Mouse (Mus musculus) C2C12 (cell line): ENCODE results near the gene Wnt1. TPM values are rescaled to one million over a fixed set of nuclear protein-coding genes. Genes with fewer than 3 reads are reported as not detected.

Source experiments
- H3K27me3 ChIP-seq: one replicate; pipeline ENCODE4 v1.6.1; 2011; ENCODE audit not compliant: control insufficient read depth, insufficient read depth, insufficient read length
- H3K36me3 ChIP-seq: one replicate; pipeline ENCODE4 v1.6.1; 2011; ENCODE audit not compliant: control insufficient read depth, insufficient read depth
- H3K4me3 ChIP-seq: one replicate; pipeline ENCODE4 v1.5.1; 2011; ENCODE audit warnings: mild to moderate bottlenecking, control low read depth; ENCODE audit not compliant: poor library complexity, insufficient read depth, severe bottlenecking
- H3K79me2 ChIP-seq: one replicate; pipeline ENCODE4 v1.6.1; 2011; ENCODE audit not compliant: control insufficient read depth, insufficient read depth
- H3K79me3 ChIP-seq: one replicate; pipeline ENCODE4 v1.6.1; 2011; ENCODE audit warnings: low read depth, control low read depth
- H3ac ChIP-seq: one replicate; pipeline ENCODE3; 2011; ENCODE audit warnings: low read depth; ENCODE audit not compliant: control insufficient read depth, insufficient read length
- CEBPB ChIP-seq: IDR thresholded peaks from one replicate; pipeline ENCODE4 v1.6.1; 2011; ENCODE audit warnings: low read depth, mild to moderate bottlenecking, control low read depth, moderate library complexity
- CTCF ChIP-seq: IDR thresholded peaks from one replicate; pipeline ENCODE4 v1.5.1; 2011; ENCODE audit not compliant: control insufficient read depth, insufficient read depth, insufficient read length
- FOSL1 ChIP-seq: IDR thresholded peaks from one replicate; pipeline ENCODE4 v1.8.0; 2011; ENCODE audit warnings: mild to moderate bottlenecking, low read length; ENCODE audit not compliant: poor library complexity, insufficient read depth, severe bottlenecking
- MAX ChIP-seq: IDR thresholded peaks from one replicate; pipeline ENCODE4 v1.6.1; 2011; ENCODE audit warnings: mild to moderate bottlenecking, control low read depth
- MYOD1 ChIP-seq: IDR thresholded peaks from one replicate; pipeline ENCODE4 v1.6.1; 2011; ENCODE audit warnings: low read depth; ENCODE audit not compliant: control insufficient read depth, insufficient read length
- MYOG ChIP-seq: IDR thresholded peaks from one replicate; pipeline ENCODE4 v1.6.1; 2011; ENCODE audit not compliant: control insufficient read depth, insufficient read length; ENCODE audit errors: extremely low read depth
- USF1 ChIP-seq: IDR thresholded peaks from one replicate; pipeline ENCODE4 v1.6.1; 2011; ENCODE audit warnings: low read depth, mild to moderate bottlenecking, control low read depth, moderate library complexity
- polyA plus RNA-seq: library from polyadenylated mRNA; unstranded; fragments of >200 nt; fragmentation: generic; extraction: Trizol; gene quantifications from one replicate; pipeline ENCODE4 v1.2.1, GENCODE M21; 2012; ENCODE audit warnings: missing spikeins

Gene Wnt1
- polyA plus RNA-seq, 1 experiment, result 0.09 TPM

DNA sequence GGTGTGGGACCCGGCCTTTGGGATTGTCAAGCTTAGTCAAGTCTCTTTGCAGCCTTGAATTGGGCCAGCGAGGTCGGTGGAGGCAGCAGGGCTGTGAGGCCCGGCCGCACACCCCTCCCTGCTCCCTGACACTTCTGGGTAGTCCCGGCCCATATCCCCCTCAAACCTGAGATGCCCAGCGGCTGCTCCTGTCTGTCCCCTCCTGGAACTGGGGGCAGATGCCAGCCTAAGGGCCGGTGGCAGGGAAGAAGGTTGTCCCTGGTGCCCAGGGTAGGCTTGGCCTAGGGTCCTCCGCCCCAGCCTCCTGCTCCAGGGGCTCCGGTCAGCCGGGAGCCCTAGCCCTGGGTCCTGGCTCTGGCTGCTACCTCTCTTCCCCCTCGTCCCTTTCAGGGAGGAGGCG is 44.4 kb downstream of the Wnt1 start:
- H3K27me3 ChIP-seq, result no peaks in the 10 kb centered on the region
- peaks cover 14% of the 10 kb centered on the region for H3K79me3 ChIP-seq
- TF ChIP-seq FOSL1 (no peak), CTCF (no peak), CEBPB (no peak), MAX (no peak), USF1 (no peak), MYOD1 (no peak), MYOG (no peak)
- H3K79me2 ChIP-seq, result peaks cover 33% of the 10 kb centered on the region
- H3K4me3 ChIP-seq, result no peak overlapping the region
- H3K36me3 ChIP-seq, result peaks cover 59% of the 10 kb centered on the region
- no peak overlapping the region for H3ac ChIP-seq

DNA sequence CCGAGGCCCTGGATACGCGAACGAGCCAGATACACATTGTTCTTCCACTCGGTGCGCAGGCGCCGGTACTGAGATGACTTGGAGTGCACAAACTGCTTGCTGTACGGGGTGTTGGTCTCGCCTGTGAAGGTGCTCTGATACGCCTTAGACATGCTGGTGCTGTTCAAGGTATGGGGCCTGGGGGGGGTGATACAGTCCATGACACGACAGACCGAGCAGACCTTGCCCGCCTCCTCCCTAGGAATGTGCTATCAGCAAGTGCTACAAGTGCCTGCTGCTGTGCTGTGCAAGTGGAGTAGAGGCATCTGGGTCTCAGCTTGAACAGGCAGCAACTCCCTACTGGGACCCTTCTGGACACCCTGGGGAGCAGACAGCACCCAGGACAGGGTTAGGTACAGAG is 45.6 kb downstream of the Wnt1 start:
- H3ac ChIP-seq, result no peak overlapping the region
- H3K79me2 ChIP-seq, result peaks cover 28% of the 10 kb centered on the region
- peaks cover 71% of the 10 kb centered on the region for H3K36me3 ChIP-seq
- no peak for TF ChIP-seq CEBPB
- no peak for TF ChIP-seq USF1
- TF ChIP-seq CTCF, result no peak
- no peak for TF ChIP-seq MAX
- TF ChIP-seq FOSL1, result no peak
- no peak for TF ChIP-seq MYOG
- TF ChIP-seq MYOD1, result no peak
- H3K79me3 ChIP-seq, result peaks cover 1% of the 10 kb centered on the region
- H3K27me3 ChIP-seq, result no peaks in the 10 kb centered on the region
- no peak overlapping the region for H3K4me3 ChIP-seq

DNA sequence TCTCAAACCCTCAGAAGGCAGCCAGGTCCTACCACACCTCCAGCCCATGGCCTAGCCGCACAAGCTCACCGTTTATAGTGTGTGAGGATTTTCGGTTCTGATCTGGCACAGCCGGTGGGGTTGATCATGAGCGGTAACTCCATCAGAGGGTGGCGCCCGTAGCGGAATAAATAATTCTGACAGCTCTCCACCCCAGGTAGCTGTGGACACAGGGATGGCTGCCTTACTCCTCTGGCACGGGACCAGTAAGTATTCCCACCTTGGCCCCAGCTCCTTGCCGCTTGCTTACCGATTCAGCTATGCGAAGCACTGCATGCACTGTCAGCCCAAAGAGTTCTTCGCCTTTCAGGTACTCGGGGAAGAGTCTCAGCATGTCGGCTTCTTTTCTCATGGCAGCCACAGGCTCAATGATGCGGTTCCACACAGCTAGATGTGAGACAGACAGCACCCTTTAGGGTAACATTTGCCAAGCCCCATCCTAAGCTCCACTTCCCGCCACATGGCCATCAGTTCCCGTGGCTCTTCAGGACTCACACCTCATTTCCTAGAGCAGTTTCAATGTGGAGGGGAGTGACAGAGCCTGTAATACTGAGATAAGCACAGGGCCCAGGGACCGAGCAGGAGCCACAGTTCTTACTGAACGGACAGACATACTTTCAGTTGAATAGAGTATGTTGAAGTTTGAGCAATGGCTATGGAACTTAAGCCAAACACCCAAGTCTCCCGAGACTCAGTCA is 47.5 kb downstream of the Wnt1 start:
- TF ChIP-seq CTCF (no peak), MYOG (no peak), USF1 (no peak), CEBPB (no peak), FOSL1 (no peak), MAX (no peak), MYOD1 (no peak)
- H3K36me3 ChIP-seq, result peaks cover 90% of the 10 kb centered on the region

DNA sequence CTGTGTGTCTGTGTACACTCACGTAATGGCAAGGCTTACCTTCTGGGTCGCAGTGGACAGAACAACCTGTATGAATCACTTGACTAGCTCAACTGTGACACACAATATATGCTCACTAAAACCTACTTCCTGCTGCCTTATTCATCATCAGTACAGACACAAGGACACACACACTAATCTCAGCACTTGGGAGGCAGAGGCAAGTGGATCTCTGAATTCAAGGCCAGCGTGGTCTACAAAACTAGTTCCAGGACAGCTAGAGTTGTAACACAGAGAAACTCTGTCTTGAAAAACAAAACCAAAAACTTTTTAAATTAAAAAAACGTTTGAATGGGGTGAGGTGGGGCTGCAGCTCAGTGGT is 48.1 kb downstream of the Wnt1 start:
- Histone ChIP-seq H3K36me3 (peaks cover 95% of the 10 kb centered on the region), H3ac (no peak overlapping the region)
- TF ChIP-seq CTCF (no peak), FOSL1 (no peak), USF1 (no peak), MYOD1 (no peak), CEBPB (no peak), MAX (no peak), MYOG (no peak)

More for the DNA sequence above, 47.5 kb downstream of the Wnt1 start:
- no peaks in the 10 kb centered on the region for H3K79me3 ChIP-seq
- H3K4me3 ChIP-seq, result no peak overlapping the region
- no peak overlapping the region for H3ac ChIP-seq
- no peaks in the 10 kb centered on the region for H3K27me3 ChIP-seq
- H3K79me2 ChIP-seq, result peaks cover 20% of the 10 kb centered on the region

DNA sequence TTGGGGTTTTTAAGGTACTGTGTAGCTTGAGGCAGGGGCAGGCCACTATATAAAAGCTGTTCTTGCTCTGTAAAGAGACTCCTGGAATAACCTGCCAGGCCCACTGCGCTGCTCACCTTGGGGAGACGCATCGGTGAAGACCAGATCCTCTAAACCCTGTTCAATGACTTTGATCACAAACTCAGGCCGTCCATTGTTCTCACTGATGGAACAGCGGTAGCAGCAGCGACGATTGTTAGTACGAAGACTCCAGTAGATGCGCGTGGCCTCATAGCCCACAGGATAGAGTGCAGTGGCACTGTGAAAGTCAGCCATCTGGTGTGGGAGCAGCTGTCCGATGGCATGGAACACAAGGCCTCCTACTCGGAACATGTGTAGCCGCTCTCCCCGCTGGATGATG is 49.5 kb downstream of the Wnt1 start:
- TF ChIP-seq MAX, result no peak
- no peak for TF ChIP-seq MYOG
- no peak for TF ChIP-seq MYOD1
- no peak for TF ChIP-seq CEBPB
- TF ChIP-seq FOSL1, result no peak
- TF ChIP-seq USF1, result no peak
- TF ChIP-seq CTCF, result no peak
- Histone ChIP-seq H3K27me3 (no peaks in the 10 kb centered on the region), H3K79me3 (no peaks in the 10 kb centered on the region), H3K4me3 (no peak overlapping the region), H3K36me3 (peaks cover 99% of the 10 kb centered on the region), H3K79me2 (peaks cover 24% of the 10 kb centered on the region), H3ac (no peak overlapping the region)

More for the DNA sequence above, 48.1 kb downstream of the Wnt1 start:
- Histone ChIP-seq H3K79me3 (no peaks in the 10 kb centered on the region), H3K27me3 (no peaks in the 10 kb centered on the region), H3K79me2 (peaks cover 20% of the 10 kb centered on the region), H3K4me3 (no peak overlapping the region)
